ENCODE assay signal across 18 mouse cellular contexts in the genomic region with DNA sequence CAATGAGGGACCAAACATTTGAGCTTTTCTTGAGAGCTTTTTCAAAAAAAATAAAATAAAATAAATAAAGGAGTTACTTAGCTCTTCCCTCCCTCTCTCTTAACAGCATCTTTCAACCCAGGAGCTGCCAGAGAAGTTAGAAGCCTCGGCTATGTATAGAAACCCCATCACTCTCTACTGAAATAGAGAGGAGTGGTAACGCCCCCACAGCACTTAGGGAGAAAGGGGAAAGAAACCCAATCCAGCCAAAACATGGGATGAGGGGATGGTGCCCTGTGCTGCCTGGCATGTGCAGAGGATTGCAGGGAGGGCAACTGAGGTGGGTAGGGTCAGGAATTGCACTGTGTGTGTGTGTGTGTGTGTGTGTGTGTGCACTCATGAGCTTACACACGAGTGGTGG.
DNase-seq lines count a peak whose midpoint lies in the region; ATAC-seq and TF ChIP-seq lines count a peak whose summit lies in the region.
"Had no signal": no experiment of that assay in that cellular context is flagged by ENCODE, and none has a peak within 500 bp of the region (broad histone marks: within the 10 kb centered on the region; RNA-seq: fewer than 3 reads in every experiment).

No protein-coding gene starts in this region.

- no peak for TF ChIP-seq CTCF in kidney, postnatal 0 days (IDR thresholded peaks at IDR 0.05; ENCODE audit: low read depth)
- no peak for TF ChIP-seq CTCF in left cerebral cortex, adult 2 months (IDR thresholded peaks at IDR 0.05)

- 36% methylated on average over 3 of the region's 3 CpGs for WGBS in heart, embryonic 13.5 days
- 37% methylated on average over 3 of the region's 3 CpGs for WGBS in kidney, postnatal 0 days

- no peak overlapping the region for H3K9ac ChIP-seq in heart, embryonic 13.5 days
- no peak overlapping the region for H3K9ac ChIP-seq in kidney, postnatal 0 days (ENCODE audit: low read depth, low read length)
- H3K9ac ChIP-seq: liver, embryonic 14.5 days; lung, embryonic 15.5 days; neural tube, embryonic 12.5 days; stomach, embryonic 15.5 days had no signal

- intact Hi-C loops in left cerebral cortex, adult 2 months (cut with DNase I), result no loop called here
- intact Hi-C loops in left cerebral cortex, postnatal 36 days (cut with DNase I), result no loop called here

- H3K27me3 ChIP-seq in heart, embryonic 13.5 days (replicated peaks), result no peaks in the 10 kb centered on the region
- H3K27me3 ChIP-seq in kidney, postnatal 0 days (ENCODE audit: insufficient read depth, low read length), result no peaks in the 10 kb centered on the region
- H3K27me3 ChIP-seq: lung, embryonic 15.5 days; neural tube, embryonic 12.5 days; stomach, embryonic 15.5 days had no signal

- no peaks in the 10 kb centered on the region for H3K9me3 ChIP-seq in heart, embryonic 13.5 days
- no peaks in the 10 kb centered on the region for H3K9me3 ChIP-seq in kidney, postnatal 0 days (replicated peaks; ENCODE audit: low read length)
- H3K9me3 ChIP-seq: forebrain, embryonic 10.5 days; lung, embryonic 15.5 days; neural tube, embryonic 12.5 days; stomach, embryonic 15.5 days had no signal

- H3K27ac ChIP-seq in heart, embryonic 13.5 days (replicated peaks), result 0 out of 2 replicates have a peak overlapping the region, but pooled peaks have one; percentile 8
- no peak overlapping the region for H3K27ac ChIP-seq in kidney, postnatal 0 days
- peak overlapping the region; percentile 80 for H3K27ac ChIP-seq in left cerebral cortex, adult 2 months
- H3K27ac ChIP-seq: forebrain, embryonic 10.5 days; liver, embryonic 14.5 days; lung, embryonic 15.5 days; neural tube, embryonic 12.5 days; stomach, embryonic 15.5 days had no signal

- ATAC-seq in heart, embryonic 13.5 days (ENCODE audit: extremely low read depth, insufficient number of reproducible peaks, low FRiP score, low TSS enrichment), result no peak
- ATAC-seq in kidney, postnatal 0 days (replicated peaks; ENCODE audit: low FRiP score, low read depth), result 0 out of 2 replicates have a peak, but pooled peaks have one; percentile 10
- ATAC-seq: intestine, postnatal 0 days had no signal

- H3K4me2 ChIP-seq in heart, embryonic 13.5 days, result no peak overlapping the region
- no peak overlapping the region for H3K4me2 ChIP-seq in kidney, postnatal 0 days (ENCODE audit: low read length)
- H3K4me2 ChIP-seq: lung, embryonic 15.5 days; midbrain, embryonic 11.5 days; neural tube, embryonic 12.5 days; stomach, embryonic 15.5 days had no signal

- H3K4me1 ChIP-seq in heart, embryonic 13.5 days, result peaks cover 55% of the 10 kb centered on the region
- H3K4me1 ChIP-seq in kidney, postnatal 0 days (replicated peaks; ENCODE audit: insufficient read depth, low read length), result 0 out of 2 replicates have a peak, but pooled peaks cover 2% of the 10 kb centered on the region
- H3K4me1 ChIP-seq: stomach, embryonic 15.5 days had no signal

- no peaks in the 10 kb centered on the region for H3K36me3 ChIP-seq in heart, embryonic 13.5 days
- no peaks in the 10 kb centered on the region for H3K36me3 ChIP-seq in kidney, postnatal 0 days (ENCODE audit: insufficient read depth, low read length)
- H3K36me3 ChIP-seq: forebrain, embryonic 10.5 days; lung, embryonic 15.5 days; neural tube, embryonic 12.5 days; stomach, embryonic 15.5 days had no signal

- no peak for DNase-seq in heart, postnatal 4 days
- peak; percentile 47 for DNase-seq in kidney, postnatal 0 days (ENCODE audit: low spot score)
- no peak for DNase-seq in kidney, adult 18-20 months
- DNase-seq in left cerebral cortex, adult 2 months (ENCODE audit: extremely low spot score in 1 of 2, low spot score in 2 of 2), result no peak
- peak; percentile 31 to 43 for DNase-seq in left cerebral cortex, postnatal 36 days (ENCODE audit: low spot score in 2 of 2)
- no peak for DNase-seq in adrenal gland, adult 2 months
- no peak for DNase-seq in cerebellum, postnatal 25 days
- DNase-seq: cerebellum, adult 2 months; lung, postnatal 4 days; thymus, adult 2 months had no signal

- no peak overlapping the region for H3K4me3 ChIP-seq in heart, embryonic 13.5 days
- H3K4me3 ChIP-seq in kidney, postnatal 0 days (replicated peaks; ENCODE audit: low read depth, low read length), result no peak overlapping the region
- H3K4me3 ChIP-seq in left cerebral cortex, adult 2 months, result no peak overlapping the region
- H3K4me3 ChIP-seq: forebrain, embryonic 10.5 days; lung, embryonic 15.5 days; neural tube, embryonic 12.5 days; stomach, embryonic 15.5 days had no signal

Comparison
In these comparisons a context has a peak if more than half of its experiments do, and no peak if none do; other contexts are left out.
1. DNase-seq: peak in kidney, postnatal 0 days (single experiment) and left cerebral cortex, postnatal 36 days (2 of 2); none in heart, postnatal 4 days (single experiment), kidney, adult 18-20 months (single experiment), left cerebral cortex, adult 2 months (0 of 2), adrenal gland, adult 2 months (single experiment) and cerebellum, postnatal 25 days (0 of 2).